Mouse (Mus musculus): ENCODE measurements around the gene Fam131b. TPM values are rescaled to one million over a fixed set of nuclear protein-coding genes. Genes with fewer than 3 reads are reported as not detected.

Fam131b gene
- polyA plus RNA-seq, 2 experiments, result 0.29 to 2.9 TPM

DNA sequence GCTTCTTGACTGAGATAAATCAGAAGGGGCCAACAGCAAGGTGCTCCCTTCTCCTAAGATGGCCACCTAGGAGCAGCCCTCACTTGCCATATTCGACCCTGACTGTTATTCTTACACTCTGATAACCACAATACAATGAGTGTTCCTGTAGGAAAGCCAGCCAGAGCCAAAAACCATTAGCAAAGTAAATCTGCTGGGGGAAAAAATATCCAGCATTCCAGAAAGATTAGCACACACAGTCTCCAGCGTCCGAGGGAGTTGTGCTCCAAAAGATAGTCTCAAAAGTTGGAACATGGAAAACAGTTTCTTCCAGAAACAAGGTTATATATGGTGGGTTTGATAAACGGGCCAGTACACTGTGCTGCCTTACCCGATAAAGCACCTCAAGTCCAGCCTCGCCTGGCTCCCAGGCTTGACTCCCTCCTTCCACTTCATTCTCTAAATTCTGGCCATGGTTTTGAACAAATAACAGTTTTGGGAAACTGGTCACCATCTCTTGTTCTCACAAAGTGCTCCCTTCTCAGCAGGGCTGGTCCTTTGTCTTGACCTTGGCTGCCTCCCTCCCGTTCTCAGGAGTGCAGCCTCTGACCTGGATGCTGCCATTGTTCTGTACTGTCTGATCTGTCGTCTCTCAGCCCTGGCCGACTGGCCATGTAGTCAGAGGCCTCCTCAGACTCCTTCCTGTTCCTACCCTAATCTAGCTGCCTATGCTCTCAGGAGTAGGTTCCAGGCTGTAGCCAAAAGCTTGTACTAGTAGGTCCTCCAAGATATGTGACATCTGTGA is 35.1 kb upstream of the Fam131b start:
- no peak overlapping the region for H3K4me2 ChIP-seq (replicated peaks; ENCODE audit: low read depth, low read length, severe bottlenecking)
- no peaks in the 10 kb centered on the region for H3K9me3 ChIP-seq (ENCODE audit: control insufficient read depth, low read length)
- TF ChIP-seq POLR2A (IDR thresholded peaks at IDR 0.05; ENCODE audit: borderline replicate concordance, extremely low read depth, insufficient read depth, insufficient read length), result no peak
- no peak overlapping the region for H3K4me3 ChIP-seq (replicated peaks; ENCODE audit: low read length)
- ATAC-seq (ENCODE audit: low FRiP score, low read depth) (no peak), DNase-seq (ENCODE audit: low spot score) (peak; percentile 30)
- WGBS, result 78% methylated on average over 9 of the region's 9 CpGs
- no peak overlapping the region for H3K9ac ChIP-seq (ENCODE audit: low read depth, low read length, severe bottlenecking)
- H3K27me3 ChIP-seq (ENCODE audit: control insufficient read depth, insufficient read depth, low read length), result no peaks in the 10 kb centered on the region
- H3K27ac ChIP-seq (replicated peaks; ENCODE audit: low read depth, low read length), result no peak overlapping the region
- H3K36me3 ChIP-seq (ENCODE audit: control insufficient read depth, insufficient read depth, low read length), result peaks cover 66% of the 10 kb centered on the region
- H3K4me1 ChIP-seq (ENCODE audit: control insufficient read depth, insufficient read depth, low read length), result peaks cover under 1% of the 10 kb centered on the region; the same call in 1 of the 2 replicates

GRCm38 (mm10) chr6:42358901-42359300 is 34.5 kb upstream of the Fam131b start:
- WGBS, result 92% methylated on average over 12 of the region's 12 CpGs
- Histone ChIP-seq H3K4me3 (replicated peaks; ENCODE audit: low read length) (no peak overlapping the region), H3K27me3 (ENCODE audit: control insufficient read depth, insufficient read depth, low read length) (no peaks in the 10 kb centered on the region), H3K9me3 (ENCODE audit: control insufficient read depth, low read length) (no peaks in the 10 kb centered on the region), H3K4me2 (replicated peaks; ENCODE audit: low read depth, low read length, severe bottlenecking) (no peak overlapping the region), H3K4me1 (ENCODE audit: control insufficient read depth, insufficient read depth, low read length) (peaks cover 7% of the 10 kb centered on the region), H3K27ac (replicated peaks; ENCODE audit: low read depth, low read length) (no peak overlapping the region), H3K9ac (ENCODE audit: low read depth, low read length, severe bottlenecking) (no peak overlapping the region), H3K36me3 (ENCODE audit: control insufficient read depth, insufficient read depth, low read length) (peaks cover 70% of the 10 kb centered on the region)
- ATAC-seq (ENCODE audit: low FRiP score, low read depth) (no peak), DNase-seq (ENCODE audit: low spot score) (no peak)
- TF ChIP-seq POLR2A (IDR thresholded peaks at IDR 0.05; ENCODE audit: borderline replicate concordance, extremely low read depth, insufficient read depth, insufficient read length), result no peak

GRCm38 (mm10) chr6:42357901-42358300 is 33.5 kb upstream of the Fam131b start:
- Histone ChIP-seq H3K27me3 (ENCODE audit: control insufficient read depth, insufficient read depth, low read length) (no peaks in the 10 kb centered on the region), H3K4me3 (replicated peaks; ENCODE audit: low read length) (no peak overlapping the region), H3K27ac (replicated peaks; ENCODE audit: low read depth, low read length) (no peak overlapping the region), H3K36me3 (ENCODE audit: control insufficient read depth, insufficient read depth, low read length) (peaks cover 70% of the 10 kb centered on the region), H3K9ac (ENCODE audit: low read depth, low read length, severe bottlenecking) (no peak overlapping the region), H3K9me3 (ENCODE audit: control insufficient read depth, low read length) (no peaks in the 10 kb centered on the region), H3K4me2 (replicated peaks; ENCODE audit: low read depth, low read length, severe bottlenecking) (no peak overlapping the region), H3K4me1 (ENCODE audit: control insufficient read depth, insufficient read depth, low read length) (peaks cover 17% of the 10 kb centered on the region)
- WGBS, result 77% methylated on average over 6 of the region's 6 CpGs
- no peak for TF ChIP-seq POLR2A (IDR thresholded peaks at IDR 0.05; ENCODE audit: borderline replicate concordance, extremely low read depth, insufficient read depth, insufficient read length)
- no peak for ATAC-seq (ENCODE audit: low FRiP score, low read depth)
- DNase-seq (ENCODE audit: low spot score), result no peak

DNA sequence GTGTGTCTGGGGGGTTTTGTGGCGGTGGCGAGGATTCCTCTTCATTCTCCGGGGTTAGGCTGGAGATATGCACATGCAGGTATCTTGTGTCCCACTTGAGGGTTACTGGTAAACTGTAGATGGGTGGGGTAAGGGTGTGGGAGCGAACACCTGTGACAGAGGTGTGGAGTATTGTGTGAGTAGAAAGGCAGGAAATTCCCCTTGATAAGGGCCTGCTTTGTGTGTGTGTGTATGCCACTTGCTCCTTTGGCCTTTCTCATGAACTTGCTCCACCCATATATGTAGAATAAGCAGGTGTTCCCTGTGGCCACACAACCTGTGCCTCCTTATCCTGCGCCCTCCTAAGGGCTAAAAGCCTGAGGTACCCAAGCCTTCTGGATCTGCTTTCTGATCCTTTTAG is 32.5 kb upstream of the Fam131b start:
- no peaks in the 10 kb centered on the region for H3K9me3 ChIP-seq (ENCODE audit: control insufficient read depth, low read length)
- no peaks in the 10 kb centered on the region for H3K27me3 ChIP-seq (ENCODE audit: control insufficient read depth, insufficient read depth, low read length)
- no peak for ATAC-seq (ENCODE audit: low FRiP score, low read depth)
- no peak overlapping the region for H3K27ac ChIP-seq (replicated peaks; ENCODE audit: low read depth, low read length)
- H3K4me1 ChIP-seq (ENCODE audit: control insufficient read depth, insufficient read depth, low read length), result peaks cover 24% of the 10 kb centered on the region
- H3K4me3 ChIP-seq (replicated peaks; ENCODE audit: low read length), result no peak overlapping the region
- DNase-seq (ENCODE audit: low spot score), result no peak
- TF ChIP-seq POLR2A (IDR thresholded peaks at IDR 0.05; ENCODE audit: borderline replicate concordance, extremely low read depth, insufficient read depth, insufficient read length), result no peak
- no peak overlapping the region for H3K9ac ChIP-seq (ENCODE audit: low read depth, low read length, severe bottlenecking)
- peaks cover 76% of the 10 kb centered on the region for H3K36me3 ChIP-seq (ENCODE audit: control insufficient read depth, insufficient read depth, low read length)
- no peak overlapping the region for H3K4me2 ChIP-seq (replicated peaks; ENCODE audit: low read depth, low read length, severe bottlenecking)
- WGBS, result 97% methylated on average over 5 of the region's 5 CpGs

DNA sequence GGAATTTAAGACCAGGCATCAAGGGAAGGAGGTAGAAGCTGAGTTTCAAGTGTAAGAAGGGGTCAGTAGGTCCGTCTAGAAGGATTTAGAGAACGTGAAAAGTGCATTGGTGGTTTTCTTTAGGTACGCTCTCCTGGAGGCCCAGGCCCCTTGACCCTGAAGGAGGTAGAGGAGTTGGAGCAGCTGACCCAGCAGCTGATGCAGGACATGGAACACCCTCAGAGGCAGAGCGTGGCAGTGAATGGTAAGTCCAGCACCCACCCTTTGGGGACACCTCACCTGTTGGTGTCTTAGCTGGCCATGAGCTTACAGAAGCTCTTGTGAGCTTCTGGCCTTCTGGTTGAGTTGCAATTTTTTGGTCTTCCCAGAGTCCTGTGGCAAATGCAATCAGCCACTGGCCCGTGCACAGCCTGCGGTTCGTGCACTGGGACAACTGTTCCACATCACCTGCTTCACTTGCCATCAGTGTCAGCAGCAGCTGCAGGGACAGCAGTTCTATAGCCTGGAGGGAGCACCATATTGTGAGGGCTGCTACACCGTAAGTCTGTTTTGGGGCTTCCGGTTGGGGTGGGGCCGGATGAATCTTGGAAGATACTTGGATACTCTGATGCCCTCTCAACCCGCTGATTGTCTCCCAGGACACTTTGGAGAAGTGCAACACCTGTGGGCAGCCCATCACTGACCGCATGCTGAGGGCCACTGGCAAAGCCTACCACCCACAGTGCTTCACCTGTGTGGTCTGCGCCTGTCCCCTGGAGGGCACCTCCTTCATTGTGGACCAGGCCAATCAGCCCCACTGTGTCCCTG is 31.6 kb upstream of the Fam131b start:
- Histone ChIP-seq H3K27ac (replicated peaks; ENCODE audit: low read depth, low read length) (no peak overlapping the region), H3K9me3 (ENCODE audit: control insufficient read depth, low read length) (no peaks in the 10 kb centered on the region), H3K36me3 (ENCODE audit: control insufficient read depth, insufficient read depth, low read length) (peaks cover 79% of the 10 kb centered on the region), H3K4me2 (replicated peaks; ENCODE audit: low read depth, low read length, severe bottlenecking) (no peak overlapping the region), H3K9ac (ENCODE audit: low read depth, low read length, severe bottlenecking) (no peak overlapping the region), H3K4me3 (replicated peaks; ENCODE audit: low read length) (no peak overlapping the region), H3K4me1 (ENCODE audit: control insufficient read depth, insufficient read depth, low read length) (peaks cover 33% of the 10 kb centered on the region), H3K27me3 (ENCODE audit: control insufficient read depth, insufficient read depth, low read length) (no peaks in the 10 kb centered on the region)
- WGBS, result 95% methylated on average over 13 of the region's 13 CpGs
- DNase-seq (ENCODE audit: low spot score) (no peak), ATAC-seq (ENCODE audit: low FRiP score, low read depth) (no peak)
- TF ChIP-seq POLR2A (IDR thresholded peaks at IDR 0.05; ENCODE audit: borderline replicate concordance, extremely low read depth, insufficient read depth, insufficient read length), result no peak
